Mouse (Mus musculus): Measurements from ENCODE around the gene Kremen2.

DNA sequence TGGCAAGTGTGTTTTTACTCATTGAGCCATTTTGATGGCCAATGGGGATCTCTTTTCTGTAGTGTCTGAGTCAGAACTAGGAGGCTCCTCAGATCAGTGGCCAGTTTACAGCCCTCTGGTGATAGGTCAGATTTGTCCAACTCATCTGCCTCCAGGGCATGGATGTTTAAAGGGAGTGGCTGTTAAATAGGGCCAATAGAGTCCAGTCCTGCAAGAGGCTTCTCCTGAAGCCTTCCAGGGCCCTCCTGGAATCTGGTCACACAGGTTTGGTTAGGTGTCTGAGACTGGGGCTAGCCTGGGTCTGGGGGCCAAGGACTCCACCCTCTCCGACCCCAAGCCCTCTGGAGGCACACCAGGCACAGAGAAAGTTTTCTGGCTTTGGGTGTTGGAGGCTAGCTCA is 51.1 kb downstream of the Kremen2 start:
- TF ChIP-seq CTCF (IDR thresholded peaks at IDR 0.05; ENCODE audit: control insufficient read depth, insufficient read depth, insufficient read length) (no peak), USF1 (IDR thresholded peaks at IDR 0.05; ENCODE audit: low read depth) (no peak), MYOG (IDR thresholded peaks at IDR 0.05; ENCODE audit: control insufficient read depth, extremely low read depth, insufficient read length) (no peak), CEBPB (IDR thresholded peaks at IDR 0.05; ENCODE audit: low read depth) (no peak), MAX (IDR thresholded peaks at IDR 0.05) (no peak)

Measured in C2C12 (cell line).